In the genomic region with DNA sequence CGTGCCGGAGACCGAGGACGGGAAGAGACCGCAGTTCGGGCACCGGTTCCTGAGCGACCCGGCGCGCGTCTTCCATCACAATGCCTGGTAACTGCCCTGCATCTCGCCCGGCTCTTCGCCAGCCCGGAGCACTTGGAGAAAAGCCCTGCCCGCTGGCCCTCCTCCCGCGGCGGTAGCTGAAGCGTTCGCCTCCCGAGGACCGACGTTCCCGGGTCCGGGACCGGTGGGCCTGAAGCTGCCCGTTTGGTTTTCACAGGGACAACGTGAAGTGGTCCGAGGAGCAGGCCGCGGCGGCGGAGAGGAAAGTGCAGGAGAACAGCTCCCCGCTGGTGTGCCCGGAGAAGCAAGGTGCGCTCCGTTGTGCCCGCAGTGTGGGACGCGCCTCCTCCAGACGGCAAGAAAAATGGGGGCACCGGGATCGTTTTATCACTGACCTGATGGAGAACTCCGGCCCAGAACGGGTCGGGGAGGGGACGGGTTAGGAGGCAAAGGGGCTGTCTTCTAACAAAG, we compare ENCODE assay signal across 8 mouse cellular contexts. TPM values are rescaled to one million over a fixed set of nuclear protein-coding genes. Genes with fewer than 3 reads are reported as not detected.
DNase-seq lines count a peak whose midpoint lies in the region; ATAC-seq and TF ChIP-seq lines count a peak whose summit lies in the region.

No protein-coding gene starts in this region.

- peak overlapping the region; percentile 83 for H3K9ac ChIP-seq in intestine, embryonic 16.5 days (ENCODE audit: low read depth, low read length)
- peak overlapping the region; percentile 73 for H3K9ac ChIP-seq in midbrain, postnatal 0 days (replicated peaks; ENCODE audit: low read length, poor library complexity, severe bottlenecking)

- H3K27me3 ChIP-seq in intestine, embryonic 16.5 days (replicated peaks; ENCODE audit: control insufficient read depth, insufficient read depth, low read length), result no peaks in the 10 kb centered on the region
- no peaks in the 10 kb centered on the region for H3K27me3 ChIP-seq in midbrain, postnatal 0 days (ENCODE audit: insufficient read depth, low read length)

- peaks cover 13% of the 10 kb centered on the region for H3K36me3 ChIP-seq in intestine, embryonic 16.5 days (ENCODE audit: control insufficient read depth, insufficient read depth, low read length)
- H3K36me3 ChIP-seq in midbrain, postnatal 0 days (ENCODE audit: insufficient read depth, low read length), result peaks cover 7% of the 10 kb centered on the region; the same call in 1 of the 2 replicates

- H3K4me3 ChIP-seq in intestine, embryonic 16.5 days (ENCODE audit: low read length), result peak overlapping the region; percentile 98
- H3K4me3 ChIP-seq in midbrain, postnatal 0 days (ENCODE audit: low read depth, low read length), result peak overlapping the region; percentile 84

- H3K4me2 ChIP-seq in intestine, embryonic 16.5 days (ENCODE audit: low read depth, low read length), result peak overlapping the region; percentile 85
- peak overlapping the region; percentile 71 for H3K4me2 ChIP-seq in midbrain, postnatal 0 days (ENCODE audit: low read depth, low read length, poor library complexity, severe bottlenecking)

- peak; percentile 17; the same call in 1 of the 2 replicates for ATAC-seq in frontal cortex, adult (ENCODE audit: low TSS enrichment)
- peak; percentile 50 for ATAC-seq in intestine, embryonic 16.5 days
- peak; percentile 33; the same call in 1 of the 2 replicates for ATAC-seq in midbrain, postnatal 0 days (ENCODE audit: low FRiP score)
- ATAC-seq in activated CD4-positive, CD25-positive, alpha-beta regulatory T cell, adult 4 months, result no peak

- no peak overlapping the region for H3K27ac ChIP-seq in intestine, embryonic 16.5 days (ENCODE audit: low read length)
- H3K27ac ChIP-seq in midbrain, postnatal 0 days (ENCODE audit: low read depth, low read length), result 0 out of 2 replicates have a peak overlapping the region, but pooled peaks have one; percentile 3

- TF ChIP-seq CTCF in midbrain, postnatal 0 days (IDR thresholded peaks at IDR 0.05), result no peak

- peaks cover 10% of the 10 kb centered on the region for H3K4me1 ChIP-seq in intestine, embryonic 16.5 days (ENCODE audit: control insufficient read depth, insufficient read depth, low read length)
- H3K4me1 ChIP-seq in midbrain, postnatal 0 days (ENCODE audit: insufficient read depth, low read length), result peaks cover 8% of the 10 kb centered on the region

- DNase-seq in frontal cortex, postnatal 25 days (ENCODE audit: low spot score in 2 of 2), result no peak
- DNase-seq in spleen, postnatal 4 days (ENCODE audit: low spot score in 2 of 2), result peak; percentile 33 to 74
- no peak for DNase-seq in spleen, postnatal 14 days (ENCODE audit: low spot score in 2 of 2)
- no peak for DNase-seq in midbrain, postnatal 0 days (ENCODE audit: low spot score)
- DNase-seq in cerebellum, postnatal 10 days, result no peak

- H3K9me3 ChIP-seq in intestine, embryonic 16.5 days (ENCODE audit: control insufficient read depth, low read length), result no peaks in the 10 kb centered on the region
- no peaks in the 10 kb centered on the region for H3K9me3 ChIP-seq in midbrain, postnatal 0 days (ENCODE audit: low read length)

- under 1% methylated on average over 48 of the region's 49 CpGs for WGBS in intestine, embryonic 16.5 days
- 2% methylated on average over 41 of the region's 49 CpGs for WGBS in midbrain, postnatal 0 days

RNA-seq across cellular contexts. Expression of gene Mettl2, which starts 0.3 kb away (rescaled TPM):
- 31.3 and 34.2 TPM in 2 replicates for polyA plus RNA-seq in intestine, embryonic 16.5 days (2015; fragmentation: Nextera tagmentation; extraction: Ambion mirVana)
- 25.2 and 28.0 TPM in 2 replicates for total RNA-seq in midbrain, postnatal 0 days (2014; rRNA removed)
- 30.0 and 35.6 TPM in 2 replicates for polyA plus RNA-seq in midbrain, postnatal 0 days (2015; fragmentation: Nextera tagmentation; extraction: Ambion mirVana)
- polyA plus RNA-seq in activated CD4-positive, CD25-positive, alpha-beta regulatory T cell, adult 4 months (2017; shearing (Covaris generic)), result 10 to 100 TPM; 13.9 to 20.1 TPM

RNA-seq across cellular contexts. Expression of gene Gm10842, which starts 20.1 kb away (rescaled TPM):
- polyA plus RNA-seq in intestine, embryonic 16.5 days (2015; fragmentation: Nextera tagmentation; extraction: Ambion mirVana), result not detected in 2 replicates
- total RNA-seq in midbrain, postnatal 0 days (2014; rRNA removed), result not detected in 2 replicates
- polyA plus RNA-seq in midbrain, postnatal 0 days (2015; fragmentation: Nextera tagmentation; extraction: Ambion mirVana), result not detected in 2 replicates
- polyA plus RNA-seq in activated CD4-positive, CD25-positive, alpha-beta regulatory T cell, adult 4 months (2017; shearing (Covaris generic)), result not detected

RNA-seq across cellular contexts. Expression of gene Tlk2, which starts 52.0 kb away (rescaled TPM):
- 8.4 and 9.3 TPM in 2 replicates for polyA plus RNA-seq in intestine, embryonic 16.5 days (2015; fragmentation: Nextera tagmentation; extraction: Ambion mirVana)
- 66.5 and 81.1 TPM in 2 replicates for total RNA-seq in midbrain, postnatal 0 days (2014; rRNA removed)
- polyA plus RNA-seq in midbrain, postnatal 0 days (2015; fragmentation: Nextera tagmentation; extraction: Ambion mirVana), result 12.3 and 15.3 TPM in 2 replicates
- polyA plus RNA-seq in activated CD4-positive, CD25-positive, alpha-beta regulatory T cell, adult 4 months (2017; shearing (Covaris generic)), result 10 to 100 TPM; 15.4 to 16.8 TPM

Comparison
In these comparisons a context has a peak if more than half of its experiments do, and no peak if none do; other contexts are left out.
1. DNase-seq: peak in spleen, postnatal 4 days (2 of 2); none in frontal cortex, postnatal 25 days (0 of 2), spleen, postnatal 14 days (0 of 2), midbrain, postnatal 0 days (single experiment) and cerebellum, postnatal 10 days (0 of 2).